Mouse (Mus musculus) bone marrow, adult 2 months (tissue): ENCODE data around the gene Daglb.

Experiments used
- CTCF ChIP-seq: fragments of 200-500 bp; IDR thresholded peaks from 2 replicates; pipeline ENCODE4 v1.5.1; 2011; ENCODE audit warnings: low read length, control low read depth; ENCODE audit not compliant: control insufficient read depth, insufficient read depth
- POLR2A ChIP-seq: fragments of 200-500 bp; IDR thresholded peaks from 2 replicates; pipeline ENCODE4 v1.6.1; 2011; ENCODE audit warnings: low read depth, mild to moderate bottlenecking, control low read depth, low read length, borderline replicate concordance; ENCODE audit not compliant: control insufficient read depth

DNA sequence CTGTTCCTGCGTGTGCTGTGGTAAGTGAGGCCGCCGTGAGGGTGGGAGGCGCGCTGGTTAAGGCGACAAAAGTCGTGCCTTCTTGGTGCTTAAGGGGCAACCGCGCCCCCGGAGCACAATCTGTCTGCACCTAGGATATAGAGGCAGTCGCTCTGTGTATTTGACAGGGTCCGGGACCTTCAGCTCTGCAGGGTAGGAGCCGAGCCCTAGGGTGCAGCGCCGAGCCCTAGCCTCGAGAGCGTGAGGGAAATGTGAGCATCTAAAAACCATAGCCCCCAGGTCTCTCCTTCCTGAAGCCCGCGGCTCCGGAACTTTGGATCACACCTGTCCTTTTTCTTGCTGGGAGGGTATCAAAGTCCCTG is 354 bp downstream of the Daglb start:
- no peak for TF ChIP-seq POLR2A
- no peak for TF ChIP-seq CTCF
